Mouse (Mus musculus) 3T3-L1 (cell line): ENCODE measurements at regions not wholly inside any gene's neighbourhood (a gene's known extent, or its start where the extent isn't known, plus 50 kb on each side); places are given as distances from the start of the nearest gene placed in this dataset.

Source experiments
- DNase-seq: peaks from one replicate; pipeline ENCODE4 v3.0.0-alpha.2; 2015; ENCODE audit warnings: low read depth, low spot score

GRCm38 (mm10) chr1:185091816-185092558 is 92.6 kb upstream of the Mark1 start:
- DNase-seq, result no peak

- DNase-seq, result no peak
Observed at GRCm38 (mm10) chr1:185089196-185089595, 89.8 kb upstream of the Mark1 start.

GRCm38 (mm10) chr1:185083191-185083590 is 83.8 kb upstream of the Mark1 start:
- peak; percentile 66 for DNase-seq

- no peak for DNase-seq
Observed at GRCm38 (mm10) chr1:185080118-185080517, 80.7 kb upstream of the Mark1 start.

GRCm38 (mm10) chr1:185079331-185079880 is 80.0 kb upstream of the Mark1 start:
- DNase-seq, result no peak

- no peak for DNase-seq
Observed at GRCm38 (mm10) chr1:185074001-185074400, 74.6 kb upstream of the Mark1 start.

- DNase-seq, result no peak
Observed at GRCm38 (mm10) chr1:185072766-185073165, 73.4 kb upstream of the Mark1 start.

- no peak for DNase-seq
Observed at GRCm38 (mm10) chr1:185071566-185071965, 72.2 kb upstream of the Mark1 start.

GRCm38 (mm10) chr1:185070853-185071149 is 71.4 kb upstream of the Mark1 start:
- no peak for DNase-seq

GRCm38 (mm10) chr1:185070062-185070852 is 70.9 kb upstream of the Mark1 start:
- DNase-seq, result peak; percentile 47

- no peak for DNase-seq
Observed at GRCm38 (mm10) chr1:185068136-185068535, 68.8 kb upstream of the Mark1 start.

- no peak for DNase-seq
Observed at GRCm38 (mm10) chr1:185067661-185068060, 68.3 kb upstream of the Mark1 start.

GRCm38 (mm10) chr1:185065056-185065455 is 65.7 kb upstream of the Mark1 start:
- DNase-seq, result peak; percentile 27

GRCm38 (mm10) chr1:185062103-185062502 is 62.7 kb upstream of the Mark1 start:
- DNase-seq, result no peak

- DNase-seq, result no peak
Observed at GRCm38 (mm10) chr1:185057443-185057842, 58.1 kb upstream of the Mark1 start.

GRCm38 (mm10) chr1:185052700-185053099 is 53.3 kb upstream of the Mark1 start:
- no peak for DNase-seq

- DNase-seq, result no peak
Observed at GRCm38 (mm10) chr1:185049980-185050379, 50.6 kb upstream of the Mark1 start.
